Mouse (Mus musculus) hindbrain, embryonic 12.5 days (tissue): ENCODE measurements around the gene Ube2e2. TPM values are rescaled to one million over a fixed set of nuclear protein-coding genes. Genes with fewer than 3 reads are reported as not detected.

Experiments
- ATAC-seq: fragments of 200-750 bp; cut with Nextera tagmentation; 2 replicates; pipeline ENCODE4 v1.8.0; 2017; ENCODE audit warnings: moderate TSS enrichment; ENCODE audit not compliant: low FRiP score
- H3K27ac ChIP-seq: fragments of 300-500 bp; sonication (generic); 2 replicates; pipeline ENCODE4 v1.5.1; 2016; ENCODE audit warnings: mild to moderate bottlenecking
- H3K27me3 ChIP-seq: fragments of 300-500 bp; sonication (generic); 2 replicates; pipeline ENCODE4 v1.6.1; 2016; ENCODE audit warnings: mild to moderate bottlenecking
- H3K36me3 ChIP-seq: fragments of 300-500 bp; sonication (generic); 2 replicates; pipeline ENCODE4 v1.6.1; 2016; ENCODE audit warnings: mild to moderate bottlenecking
- H3K4me1 ChIP-seq: fragments of 300-500 bp; sonication (generic); 2 replicates; pipeline ENCODE4 v1.6.1; 2016
- H3K4me2 ChIP-seq: fragments of 300-500 bp; sonication (generic); replicated peaks from 2 replicates; pipeline ENCODE4 v1.6.1; 2016; ENCODE audit warnings: mild to moderate bottlenecking
- H3K4me3 ChIP-seq: fragments of 300-500 bp; sonication (generic); 2 replicates; pipeline ENCODE4 v1.5.1; 2016; ENCODE audit warnings: mild to moderate bottlenecking
- H3K9ac ChIP-seq: fragments of 300-500 bp; sonication (generic); 2 replicates; pipeline ENCODE4 v1.6.1; 2016; ENCODE audit warnings: mild to moderate bottlenecking, moderate library complexity
- H3K9me3 ChIP-seq: fragments of 300-500 bp; sonication (generic); replicated peaks from 2 replicates; pipeline ENCODE4 v1.6.1; 2016; ENCODE audit warnings: mild to moderate bottlenecking
- WGBS: fragments of 180-500 bp; shearing (Covaris S2); methylation state at CpG from one replicate; pipeline ENCODE4 v1.1.7; 2016; 5-methylcytosine and 5-hydroxymethylcytosine counted together
- polyA plus RNA-seq: library from polyadenylated mRNA; unstranded; fragments of >200 nt; fragmentation: Nextera tagmentation; extraction: Ambion mirVana; gene quantifications from 2 replicates; pipeline ENCODE4 v1.2.1, GENCODE M21; 2016

Ube2e2 gene
- polyA plus RNA-seq, 1 experiment from 2014 or later, result 71.0 TPM

DNA sequence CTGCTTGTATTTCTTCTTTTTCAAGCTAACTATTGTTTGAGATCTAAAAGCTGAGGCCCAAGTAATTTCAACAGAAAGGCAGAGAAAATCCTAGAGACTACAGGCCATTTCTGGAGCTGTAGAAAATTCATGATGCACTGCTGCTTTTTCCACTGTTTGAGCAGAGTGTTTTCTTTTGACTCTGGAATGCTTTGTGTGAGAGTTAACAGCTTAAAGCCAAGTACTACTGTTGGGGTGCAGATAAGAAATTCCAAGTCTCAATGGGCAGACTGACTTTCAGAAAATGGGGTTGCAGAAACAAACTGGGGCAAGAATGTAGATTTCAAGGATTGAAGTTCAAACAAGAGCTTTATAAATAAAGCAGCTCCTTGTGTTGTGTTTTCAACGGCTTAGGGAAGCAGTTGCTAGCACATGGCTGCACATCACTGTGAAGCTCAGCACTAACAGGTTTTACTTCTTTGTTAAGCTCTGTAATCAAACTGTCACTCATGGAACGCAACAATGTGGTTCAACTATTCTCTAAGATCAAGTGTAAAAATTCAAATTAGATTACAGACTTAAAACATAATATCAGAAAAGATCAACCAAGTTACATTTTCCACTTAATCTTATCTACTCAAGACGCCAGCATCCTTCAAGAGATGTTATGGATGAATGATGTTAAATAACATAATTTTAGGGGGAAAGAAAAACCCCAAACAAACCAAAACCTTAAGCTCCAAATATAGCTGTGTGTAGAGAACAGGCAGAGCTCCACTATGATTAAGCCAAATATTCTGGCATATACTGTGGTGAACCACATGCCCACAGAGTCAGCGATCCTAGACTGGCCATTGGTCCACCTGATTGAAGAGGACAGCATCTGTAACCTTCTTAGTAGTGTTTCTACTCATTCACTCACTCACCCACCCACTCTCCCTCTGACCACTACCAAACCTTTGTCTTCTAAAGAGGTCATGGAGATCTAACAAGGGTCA lies 236.0 kb downstream of the Ube2e2 start:
- 79% methylated on average over 4 of the region's 4 CpGs for WGBS
- Histone ChIP-seq H3K9me3 (0 out of 2 replicates have a peak, but pooled peaks cover 5% of the 10 kb centered on the region), H3K27me3 (no peaks in the 10 kb centered on the region), H3K9ac (no peak overlapping the region), H3K4me2 (no peak overlapping the region), H3K36me3 (no peaks in the 10 kb centered on the region), H3K4me3 (no peak overlapping the region), H3K27ac (no peak overlapping the region), H3K4me1 (no peaks in the 10 kb centered on the region)
- no peak for ATAC-seq

DNA sequence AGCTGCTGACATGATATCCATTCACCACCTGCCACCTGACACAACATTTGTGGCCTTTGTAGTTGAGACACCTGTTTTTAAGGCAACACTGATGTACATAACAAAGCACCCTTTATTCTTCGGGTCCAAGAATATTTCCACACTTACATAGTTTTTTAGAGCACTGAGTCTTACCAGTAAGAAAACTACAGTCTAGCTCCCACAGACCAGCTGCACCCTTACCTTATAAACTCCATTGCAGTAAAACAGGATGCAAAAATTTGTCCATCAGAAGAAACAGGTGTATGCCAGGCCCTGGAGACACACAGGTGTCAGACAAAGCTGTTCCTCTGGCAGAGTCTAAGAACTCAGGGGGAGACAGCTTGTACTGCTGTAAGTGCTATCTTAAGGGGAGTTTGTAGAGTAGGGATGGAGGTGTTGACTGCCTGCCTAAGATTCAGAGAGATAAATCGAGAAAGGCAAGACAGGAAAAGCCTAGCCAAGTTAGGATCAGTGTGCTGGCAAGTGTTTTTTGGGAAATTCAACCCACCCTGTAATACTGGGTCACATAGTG lies 244.9 kb downstream of the Ube2e2 start:
- no peaks in the 10 kb centered on the region for H3K27me3 ChIP-seq

DNA sequence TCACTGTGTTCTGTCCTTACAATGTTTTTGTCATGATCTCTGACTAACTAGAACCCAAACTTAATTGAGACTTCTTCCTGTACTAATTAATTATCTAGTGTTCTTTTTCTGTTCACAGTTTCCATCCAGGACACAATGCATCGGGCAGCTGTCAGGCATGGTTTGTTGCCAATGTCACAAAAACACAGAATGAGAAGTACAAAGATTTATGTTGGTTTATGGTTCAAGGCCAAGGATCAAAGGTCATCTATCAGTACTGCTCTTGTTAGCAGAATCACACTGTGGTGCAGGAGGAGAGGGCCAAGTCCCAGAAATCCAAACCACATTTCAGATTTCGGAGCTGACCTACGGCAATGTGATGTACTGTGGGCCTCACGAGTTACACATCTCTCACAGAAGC lies 252.4 kb downstream of the Ube2e2 start:
- Histone ChIP-seq H3K4me1 (no peaks in the 10 kb centered on the region), H3K4me3 (no peak overlapping the region), H3K36me3 (no peaks in the 10 kb centered on the region), H3K9me3 (no peaks in the 10 kb centered on the region; the same call in 1 of the 2 replicates), H3K27ac (no peak overlapping the region), H3K27me3 (no peaks in the 10 kb centered on the region), H3K4me2 (no peak overlapping the region), H3K9ac (no peak overlapping the region)
- 84% methylated on average over 4 of the region's 4 CpGs for WGBS
- ATAC-seq, result no peak

More for the DNA sequence above, 244.9 kb downstream of the Ube2e2 start:
- Histone ChIP-seq H3K36me3 (no peaks in the 10 kb centered on the region), H3K4me3 (no peak overlapping the region), H3K4me1 (no peaks in the 10 kb centered on the region), H3K4me2 (no peak overlapping the region), H3K9me3 (no peaks in the 10 kb centered on the region; the same call in 1 of the 2 replicates), H3K9ac (no peak overlapping the region), H3K27ac (no peak overlapping the region)
- WGBS, result 81% methylated on average over 2 of the region's 2 CpGs
- no peak for ATAC-seq

DNA sequence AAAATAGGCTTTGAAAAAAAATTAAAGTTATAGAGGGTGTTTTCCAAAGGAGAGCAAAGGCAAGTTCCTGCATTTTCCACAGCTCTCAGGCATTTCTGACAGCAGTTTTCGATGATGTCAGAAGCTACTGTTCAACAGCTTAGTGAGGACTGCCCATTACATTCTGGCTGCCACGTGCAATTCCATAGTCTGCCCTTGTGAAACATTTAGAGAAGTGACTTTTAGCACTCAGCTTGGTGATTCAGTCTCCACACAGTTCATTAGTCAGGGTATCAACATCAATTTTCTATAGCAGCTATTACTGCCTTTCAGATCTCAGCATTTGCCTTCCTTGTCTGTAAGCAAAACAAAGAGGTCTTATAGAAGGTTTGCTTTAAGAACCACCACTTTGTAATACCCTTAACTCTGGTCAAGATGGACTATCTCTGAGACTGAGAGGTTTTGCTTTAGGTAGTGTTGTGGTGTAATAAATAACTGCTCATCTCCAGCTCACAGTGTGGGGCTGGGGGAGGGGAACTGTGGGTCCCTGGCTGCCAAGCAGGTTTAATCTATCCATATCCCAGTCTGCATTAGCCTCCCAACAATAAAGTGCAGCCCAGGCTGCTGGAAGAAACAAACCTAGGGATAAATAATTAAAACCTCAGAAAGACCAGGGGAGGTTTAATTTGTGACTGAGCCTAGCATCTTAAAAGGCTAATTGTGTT lies 255.2 kb downstream of the Ube2e2 start:
- Histone ChIP-seq H3K4me1 (no peaks in the 10 kb centered on the region), H3K27ac (no peak overlapping the region), H3K9ac (no peak overlapping the region), H3K4me2 (no peak overlapping the region), H3K27me3 (no peaks in the 10 kb centered on the region), H3K36me3 (no peaks in the 10 kb centered on the region), H3K4me3 (no peak overlapping the region), H3K9me3 (no peaks in the 10 kb centered on the region)
- 70% methylated on average over 2 of the region's 2 CpGs for WGBS
- ATAC-seq, result peak; percentile 60; the same call in 1 of the 2 replicates

DNA sequence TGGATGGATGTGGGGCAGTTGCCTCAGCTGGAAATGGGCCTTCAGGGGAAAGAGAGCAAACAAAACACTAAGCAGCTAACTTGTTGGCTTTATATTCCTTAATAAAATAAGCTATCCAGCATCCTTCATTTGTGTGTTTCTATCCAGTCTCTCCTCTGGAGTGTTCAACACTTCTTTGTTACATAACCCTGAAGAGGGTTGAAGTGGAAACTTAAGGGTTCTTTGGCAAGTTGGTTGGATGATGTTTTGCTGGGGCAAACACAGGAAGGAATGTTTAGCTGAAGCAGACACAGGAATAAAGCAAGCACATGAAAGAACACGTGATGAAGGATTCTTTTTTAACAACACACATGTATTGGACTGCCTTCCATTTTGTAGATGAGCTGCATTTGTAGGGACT lies 256.3 kb downstream of the Ube2e2 start:
- H3K4me3 ChIP-seq, result no peak overlapping the region
- no peak overlapping the region for H3K27ac ChIP-seq
- H3K36me3 ChIP-seq, result no peaks in the 10 kb centered on the region
- no peaks in the 10 kb centered on the region for H3K27me3 ChIP-seq
- no peak overlapping the region for H3K9ac ChIP-seq
- 91% methylated on average over 1 of the region's 1 CpGs for WGBS
- H3K4me2 ChIP-seq, result no peak overlapping the region
- H3K9me3 ChIP-seq, result no peaks in the 10 kb centered on the region
- H3K4me1 ChIP-seq, result no peaks in the 10 kb centered on the region
- ATAC-seq, result no peak

DNA sequence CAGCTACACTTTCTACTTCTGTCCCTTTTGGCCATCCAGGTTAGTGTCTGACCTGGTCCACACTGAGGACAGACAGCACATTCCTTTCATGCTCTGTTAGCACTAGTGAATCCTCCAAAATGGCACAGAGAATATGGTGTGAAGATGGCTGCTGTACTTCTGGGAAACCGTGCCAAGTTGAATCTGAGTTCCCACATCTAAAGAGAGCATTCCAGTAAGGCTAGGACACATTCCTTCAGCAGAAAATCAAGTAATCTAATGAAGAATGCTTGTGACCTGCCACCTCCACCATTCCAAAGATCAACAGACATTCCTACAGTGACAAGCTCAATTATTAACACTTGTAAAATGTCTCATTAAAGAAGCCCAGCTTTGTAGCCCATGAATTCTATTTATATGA lies 265.9 kb downstream of the Ube2e2 start:
- H3K9me3 ChIP-seq, result no peaks in the 10 kb centered on the region
- WGBS, result 90% methylated on average over 1 of the region's 1 CpGs
- H3K27ac ChIP-seq, result no peak overlapping the region
- ATAC-seq, result no peak
- no peak overlapping the region for H3K4me3 ChIP-seq
- no peaks in the 10 kb centered on the region for H3K4me1 ChIP-seq
- H3K4me2 ChIP-seq, result no peak overlapping the region
- no peaks in the 10 kb centered on the region for H3K36me3 ChIP-seq
- H3K9ac ChIP-seq, result no peak overlapping the region
- no peaks in the 10 kb centered on the region for H3K27me3 ChIP-seq

DNA sequence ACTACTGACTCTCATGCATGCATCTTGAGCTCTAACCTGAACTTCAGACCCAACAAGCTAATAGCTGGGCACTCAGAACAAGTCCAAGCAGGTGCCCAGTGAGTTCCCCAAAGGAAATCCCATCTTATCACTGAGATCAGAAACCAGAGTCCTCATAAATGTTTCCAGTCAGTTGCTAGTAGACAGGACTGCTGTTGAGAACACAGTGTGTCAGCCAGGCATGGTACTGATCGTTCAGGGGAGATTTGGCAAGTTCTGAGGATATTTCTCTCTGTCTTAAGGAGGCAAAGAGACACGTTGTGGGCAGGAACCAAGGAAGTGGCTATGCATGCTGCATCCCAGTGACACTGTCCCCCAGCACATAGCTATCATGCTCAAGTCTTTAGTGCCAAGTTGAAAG lies 275.5 kb downstream of the Ube2e2 start:
- no peaks in the 10 kb centered on the region for H3K27me3 ChIP-seq
- 75% methylated on average over 2 of the region's 2 CpGs for WGBS
- no peak for ATAC-seq
- H3K9ac ChIP-seq, result no peak overlapping the region
- no peak overlapping the region for H3K4me2 ChIP-seq
- no peaks in the 10 kb centered on the region for H3K4me1 ChIP-seq
- H3K27ac ChIP-seq, result no peak overlapping the region
- no peaks in the 10 kb centered on the region for H3K9me3 ChIP-seq
- no peaks in the 10 kb centered on the region for H3K36me3 ChIP-seq
- no peak overlapping the region for H3K4me3 ChIP-seq

DNA sequence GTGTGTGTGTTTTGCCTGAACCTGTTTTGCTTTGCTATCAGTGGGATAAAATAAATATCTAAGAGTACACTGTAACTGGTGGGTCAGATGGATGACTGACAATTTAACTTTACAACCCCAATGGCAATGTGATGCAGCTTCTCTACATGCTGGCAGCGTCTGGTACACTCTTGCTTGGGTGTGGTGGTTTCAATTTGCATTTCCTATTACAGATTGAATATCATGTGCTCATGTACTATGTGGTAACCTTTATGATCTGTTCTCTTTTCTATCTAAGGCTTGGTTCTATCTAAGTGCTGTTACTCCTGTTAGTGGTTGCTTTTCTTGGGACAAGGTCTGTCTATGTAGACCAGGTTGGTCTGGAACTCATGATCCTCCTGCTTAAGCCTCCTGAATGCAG lies 292.1 kb downstream of the Ube2e2 start:
- WGBS, result 83% methylated on average over 1 of the region's 1 CpGs
- Histone ChIP-seq H3K4me2 (no peak overlapping the region), H3K9me3 (no peaks in the 10 kb centered on the region), H3K4me3 (no peak overlapping the region), H3K4me1 (no peaks in the 10 kb centered on the region), H3K27me3 (no peaks in the 10 kb centered on the region), H3K9ac (no peak overlapping the region), H3K27ac (no peak overlapping the region), H3K36me3 (no peaks in the 10 kb centered on the region)
- no peak for ATAC-seq

DNA sequence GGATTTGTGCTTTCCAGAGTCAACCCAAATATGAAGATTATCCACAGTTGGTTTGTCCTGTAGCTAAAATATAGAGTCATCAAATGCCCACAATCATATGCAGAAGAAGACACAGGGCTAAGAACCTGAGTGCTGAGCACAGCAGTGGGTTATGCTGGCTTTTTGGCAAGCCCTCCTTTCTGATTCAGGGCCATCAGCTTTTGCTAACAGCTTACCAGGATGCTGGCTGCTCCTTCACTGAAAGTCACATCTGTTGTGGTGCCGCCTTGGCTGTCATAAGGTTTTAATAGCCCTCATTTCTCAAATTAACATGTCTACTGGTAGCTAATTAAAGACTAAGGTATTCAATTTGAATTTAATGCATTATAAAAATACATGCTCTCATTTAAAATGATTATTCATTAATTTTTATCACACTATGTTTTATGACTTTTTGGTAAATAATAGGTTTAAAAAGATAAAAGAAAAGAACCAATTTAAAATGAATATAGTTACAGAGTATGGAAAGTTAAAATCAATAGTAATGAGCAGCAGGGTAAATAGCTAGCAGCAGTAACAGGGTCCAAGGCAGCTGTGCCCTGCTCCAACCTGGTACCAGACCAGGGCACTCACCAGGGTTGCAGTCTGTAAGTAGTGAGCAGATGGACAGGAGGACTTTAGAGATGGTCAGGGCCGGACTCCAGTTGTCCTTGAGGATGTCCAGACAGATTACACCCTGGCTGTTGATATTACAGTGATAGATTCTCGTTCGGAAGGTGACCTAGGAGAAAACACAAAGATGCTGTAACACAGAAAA lies 307.6 kb downstream of the Ube2e2 start:
- no peak overlapping the region for H3K4me3 ChIP-seq
- no peaks in the 10 kb centered on the region for H3K4me1 ChIP-seq
- H3K27me3 ChIP-seq, result no peaks in the 10 kb centered on the region
- H3K27ac ChIP-seq, result no peak overlapping the region
- 0 out of 2 replicates have a peak, but pooled peaks have one; percentile 43 for ATAC-seq
- H3K9me3 ChIP-seq, result no peaks in the 10 kb centered on the region
- no peaks in the 10 kb centered on the region for H3K36me3 ChIP-seq
- WGBS, result 76% methylated on average over 4 of the region's 4 CpGs
- H3K4me2 ChIP-seq, result no peak overlapping the region
- no peak overlapping the region for H3K9ac ChIP-seq

DNA sequence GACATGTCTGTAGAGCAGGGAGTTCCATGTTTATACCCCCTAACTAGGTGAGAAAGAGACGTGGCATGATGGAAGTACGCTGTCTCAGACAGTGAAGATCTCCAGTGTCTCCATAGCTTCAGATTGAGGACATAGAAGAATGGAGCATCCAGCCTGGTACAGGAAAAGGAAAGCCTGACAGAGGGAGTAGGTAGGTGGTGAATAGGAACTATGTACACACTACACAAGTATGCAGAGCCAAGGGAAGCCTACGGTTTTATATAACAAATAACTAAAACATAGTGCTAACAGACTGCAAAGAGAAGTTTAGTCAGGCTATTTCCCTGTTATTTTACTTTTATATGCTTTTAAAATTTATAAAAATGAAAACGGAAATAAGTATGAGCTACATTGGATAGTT lies 312.3 kb downstream of the Ube2e2 start:
- H3K27ac ChIP-seq, result no peak overlapping the region
- H3K9ac ChIP-seq, result no peak overlapping the region
- no peaks in the 10 kb centered on the region for H3K36me3 ChIP-seq
- H3K4me1 ChIP-seq, result no peaks in the 10 kb centered on the region
- WGBS, result 90% methylated on average over 4 of the region's 4 CpGs
- no peaks in the 10 kb centered on the region for H3K9me3 ChIP-seq
- H3K4me3 ChIP-seq, result no peak overlapping the region
- no peak overlapping the region for H3K4me2 ChIP-seq
- no peaks in the 10 kb centered on the region for H3K27me3 ChIP-seq
- ATAC-seq, result no peak

DNA sequence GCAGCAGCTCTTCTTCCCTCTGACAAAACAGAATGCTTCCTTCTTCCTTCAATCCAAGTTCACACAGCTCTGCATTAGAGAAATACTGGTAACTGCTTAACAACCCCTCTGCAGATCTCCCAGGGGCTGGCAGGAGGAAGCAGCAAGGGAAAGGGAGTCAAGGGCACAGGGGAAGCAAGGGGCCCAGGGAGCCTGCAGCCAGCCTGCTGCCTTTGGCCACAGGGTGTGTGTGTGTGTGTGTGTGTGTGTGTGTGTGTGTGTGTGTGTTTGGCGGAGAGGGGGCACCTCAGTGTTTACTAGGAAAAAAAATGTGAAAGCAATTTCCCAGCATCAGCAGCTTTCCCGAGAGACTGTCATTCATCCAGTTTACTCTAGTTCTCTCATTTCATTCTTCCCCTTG lies 319.3 kb downstream of the Ube2e2 start:
- no peak overlapping the region for H3K4me2 ChIP-seq
- ATAC-seq, result no peak
- no peaks in the 10 kb centered on the region for H3K36me3 ChIP-seq
- peaks cover 6% of the 10 kb centered on the region; the same call in 1 of the 2 replicates for H3K4me1 ChIP-seq
- H3K9ac ChIP-seq, result no peak overlapping the region
- 63% methylated on average over 1 of the region's 2 CpGs for WGBS
- H3K27me3 ChIP-seq, result peaks cover 29% of the 10 kb centered on the region
- H3K27ac ChIP-seq, result no peak overlapping the region
- no peak overlapping the region for H3K4me3 ChIP-seq
- H3K9me3 ChIP-seq, result no peaks in the 10 kb centered on the region
